Mouse (Mus musculus) spleen, embryonic (tissue): ENCODE results near the gene Rpl15.
"Not testable (repeated sequence)": the region's sequence is repeated elsewhere in the genome, so short reads cannot be mapped to it uniquely, and the experiment has no call there.

ENCODE experiments used
- CTCF ChIA-PET: fragments of 350-600 bp; sonication (Branson Sonifier 250); formaldehyde crosslinking; loops from one replicate; lab custom pipeline; 2022; lab: Charles Lee

Gene Rpl15

DNA sequence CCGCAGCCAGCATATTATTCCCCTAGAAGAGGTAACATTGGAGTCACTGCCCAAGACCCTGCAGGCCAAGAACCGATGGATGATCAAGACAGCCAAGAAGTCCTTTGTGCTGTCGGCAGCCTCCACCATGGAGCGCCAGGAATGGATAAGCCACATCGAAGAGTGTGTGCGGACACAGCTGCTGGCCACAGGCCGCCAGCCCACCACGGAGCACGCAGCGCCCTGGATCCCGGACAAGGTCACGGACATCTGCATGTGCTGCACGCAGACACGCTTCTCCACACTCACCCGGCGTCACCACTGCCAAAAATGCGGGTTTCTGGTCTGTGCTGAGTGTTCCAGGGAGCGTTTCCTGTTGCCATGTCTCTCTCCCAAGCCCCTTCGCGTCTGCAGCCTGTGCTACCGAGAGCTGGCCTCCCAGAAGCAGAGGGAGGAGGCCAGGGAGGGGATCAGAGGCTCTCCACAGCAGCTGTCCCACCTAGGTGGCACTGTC is 28.5 kb downstream of the Rpl15 start:
- CTCF ChIA-PET: no interaction called here

DNA sequence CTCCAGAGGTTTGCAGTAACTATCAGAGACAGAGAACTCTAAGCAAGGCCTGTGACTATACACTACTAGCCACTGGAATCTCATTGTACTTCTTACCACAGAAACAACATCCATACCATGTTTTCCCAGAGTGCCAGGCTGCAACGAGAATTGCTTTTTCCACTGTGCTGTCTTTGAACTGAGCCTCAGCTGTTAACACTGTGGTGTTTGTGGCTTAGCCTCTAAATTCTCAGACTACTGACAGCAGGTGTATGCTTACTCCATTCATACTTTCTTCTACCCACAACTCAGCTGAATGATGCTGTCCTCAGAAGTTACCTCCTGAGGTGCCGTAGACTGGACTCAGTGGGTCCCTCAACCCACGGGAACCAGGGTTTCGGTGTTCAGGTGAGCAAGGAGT is 29.4 kb downstream of the Rpl15 start:
- CTCF ChIA-PET: no interaction called here

DNA sequence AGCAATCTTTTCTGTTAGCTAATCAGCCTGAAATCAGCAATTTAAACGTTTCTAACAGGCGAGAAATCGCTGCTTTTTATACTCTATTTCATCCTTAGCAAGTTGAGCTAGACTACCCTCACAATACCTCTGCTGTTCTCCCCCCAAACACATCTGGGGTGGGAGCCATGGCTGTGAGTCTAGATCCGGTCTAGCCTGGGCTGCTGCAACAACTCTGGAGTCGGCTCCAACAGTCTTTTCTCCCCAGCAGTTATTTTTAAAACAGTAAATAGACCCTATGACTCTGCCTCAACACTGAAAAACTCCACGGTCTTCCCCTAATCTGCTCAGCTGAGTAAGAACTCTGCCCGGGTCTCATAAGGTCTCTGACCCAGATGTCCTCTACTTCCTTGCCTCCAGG is 31.1 kb downstream of the Rpl15 start:
- CTCF ChIA-PET: no interaction called here

DNA sequence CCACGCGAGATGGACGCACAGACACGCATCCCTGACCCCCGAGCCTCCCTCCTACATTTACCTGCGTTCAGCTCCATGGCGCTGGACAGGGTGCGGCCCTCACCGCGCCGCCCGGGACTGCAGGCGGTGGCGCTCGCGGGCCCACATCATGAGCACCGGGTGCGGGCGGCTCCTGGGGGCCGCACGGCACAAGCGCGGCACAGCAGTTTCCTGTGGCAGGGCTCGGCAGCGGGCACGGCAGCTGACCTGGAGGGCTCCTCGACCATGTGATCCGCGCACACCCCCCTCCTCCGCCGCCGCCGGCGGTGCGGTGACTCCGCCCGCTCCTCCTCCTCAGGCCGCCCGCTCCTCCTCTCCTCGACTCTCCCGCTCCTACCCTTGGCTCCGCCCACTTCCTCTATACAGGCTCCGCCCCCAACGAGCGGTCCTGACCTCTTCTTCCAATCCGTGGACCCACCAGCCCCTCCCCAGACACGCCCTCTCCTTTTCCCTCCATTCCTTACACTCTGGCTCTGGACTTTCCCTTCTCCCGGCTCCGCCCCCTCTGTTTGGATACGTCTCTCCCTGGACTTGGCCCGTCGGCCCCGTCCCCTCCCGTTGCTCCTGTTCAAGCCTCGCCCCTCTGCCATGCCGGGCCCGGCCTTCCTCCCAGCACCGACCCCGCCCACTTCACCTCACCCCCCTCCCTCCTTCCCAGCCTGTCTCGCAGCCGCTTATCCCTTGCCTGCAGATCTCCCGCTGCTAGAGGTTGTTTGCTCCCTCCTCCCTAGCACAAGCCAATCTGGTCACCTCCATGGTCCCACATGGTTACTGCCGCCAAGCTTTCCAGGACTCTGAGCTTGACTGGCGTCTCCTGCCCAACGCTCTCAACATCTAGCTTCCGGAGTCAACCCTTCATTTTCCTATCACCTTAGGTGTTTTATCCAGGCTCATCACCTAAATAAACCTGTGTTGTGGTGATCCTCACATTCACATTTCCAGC is 32.1 kb downstream of the Rpl15 start, which contains the start of gene Nr1d2:
Gene Nr1d2 (minus strand): TSS at position 378 of the 982 bp plus-strand sequence.
- CTCF ChIA-PET: no interaction called here

DNA sequence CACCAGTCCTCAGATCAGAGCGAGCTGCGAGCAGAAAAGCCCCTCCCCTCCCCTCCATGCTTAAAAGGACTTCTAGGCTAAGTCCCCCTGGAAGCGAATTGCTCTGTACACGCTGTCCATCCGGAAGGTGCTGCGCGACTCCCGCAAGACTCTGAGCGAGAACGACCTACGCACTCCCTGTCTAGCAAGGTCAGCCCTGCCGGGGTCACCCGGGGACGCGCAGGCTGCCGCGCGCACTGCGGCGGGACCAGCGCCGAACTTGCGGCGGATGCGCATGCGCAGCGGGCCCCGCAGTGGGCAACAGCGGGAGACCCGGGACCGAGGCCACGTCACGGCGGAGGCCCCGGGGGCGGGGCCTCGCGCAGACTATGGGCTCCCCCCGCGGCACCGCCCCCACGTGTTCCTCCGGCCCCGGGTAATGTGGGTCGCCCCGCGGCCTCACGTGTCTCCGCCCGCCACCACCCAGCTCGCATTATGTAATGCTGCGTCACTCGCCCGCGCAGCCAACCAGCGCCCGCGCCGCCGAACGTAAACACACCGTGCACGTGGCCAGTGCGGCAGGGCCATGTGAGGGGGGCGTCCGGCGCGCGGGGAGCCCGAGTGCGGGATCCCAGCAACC is 33.0 kb downstream of the Rpl15 start:
- CTCF ChIA-PET: no interaction called here

DNA sequence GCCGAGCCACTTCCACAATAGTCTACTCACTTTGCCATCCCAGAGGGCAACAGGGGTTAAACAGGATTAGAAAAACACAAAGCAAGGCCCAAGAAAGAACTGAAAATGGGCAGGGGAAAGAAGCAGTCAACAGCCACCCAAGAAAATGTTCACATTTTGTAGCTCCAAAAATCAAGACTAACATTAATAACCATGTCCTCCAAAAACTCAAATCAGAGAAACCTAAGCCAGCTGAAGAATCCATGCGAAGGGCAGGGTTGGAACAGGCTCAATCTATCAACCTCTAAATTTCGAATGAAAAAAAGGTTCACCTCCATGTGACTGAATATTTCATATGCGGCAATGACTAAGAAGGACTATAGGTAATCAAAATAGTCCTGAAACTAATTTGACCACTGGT is 33.8 kb downstream of the Rpl15 start:
- CTCF ChIA-PET: no interaction called here

DNA sequence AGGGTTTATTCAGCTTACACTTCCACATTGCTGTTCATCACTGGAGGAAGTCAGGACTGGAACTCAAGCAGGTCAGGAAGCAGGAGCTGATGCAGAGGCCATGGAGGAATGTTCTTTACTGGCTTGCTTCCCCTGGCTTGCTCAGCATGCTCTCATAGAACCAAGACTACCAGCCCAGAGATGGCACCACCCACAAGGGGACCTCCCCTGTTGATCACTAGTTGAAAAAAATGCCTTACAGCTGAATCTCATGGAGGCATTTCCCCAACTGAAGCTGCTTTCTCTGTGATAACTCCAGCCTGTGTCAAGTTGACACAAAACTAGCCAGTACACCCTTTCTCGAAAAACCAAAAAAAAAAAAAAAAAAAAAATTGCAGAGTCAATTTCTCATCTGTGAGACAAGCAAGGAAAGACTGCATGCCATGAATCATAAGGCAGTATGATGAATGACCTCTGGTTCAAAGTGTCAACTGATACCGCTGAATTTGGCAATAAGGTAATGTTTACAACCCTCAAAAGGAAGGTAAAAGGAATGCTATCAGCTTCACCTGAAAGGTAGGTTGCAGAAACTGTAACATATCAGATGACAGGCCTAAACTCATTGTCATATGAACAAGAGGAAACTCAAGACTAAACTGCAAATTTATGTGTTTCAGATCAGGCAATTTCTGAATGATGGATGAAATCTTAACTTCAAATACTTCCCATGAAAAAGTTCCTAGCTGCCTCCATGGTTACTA is 34.5 kb downstream of the Rpl15 start:
- CTCF ChIA-PET: interaction anchor here (0.6 kb wide), 1 partner anchor 383 kb away, joined by 5 read pairs; no protein-coding TSS in a partner anchor

DNA sequence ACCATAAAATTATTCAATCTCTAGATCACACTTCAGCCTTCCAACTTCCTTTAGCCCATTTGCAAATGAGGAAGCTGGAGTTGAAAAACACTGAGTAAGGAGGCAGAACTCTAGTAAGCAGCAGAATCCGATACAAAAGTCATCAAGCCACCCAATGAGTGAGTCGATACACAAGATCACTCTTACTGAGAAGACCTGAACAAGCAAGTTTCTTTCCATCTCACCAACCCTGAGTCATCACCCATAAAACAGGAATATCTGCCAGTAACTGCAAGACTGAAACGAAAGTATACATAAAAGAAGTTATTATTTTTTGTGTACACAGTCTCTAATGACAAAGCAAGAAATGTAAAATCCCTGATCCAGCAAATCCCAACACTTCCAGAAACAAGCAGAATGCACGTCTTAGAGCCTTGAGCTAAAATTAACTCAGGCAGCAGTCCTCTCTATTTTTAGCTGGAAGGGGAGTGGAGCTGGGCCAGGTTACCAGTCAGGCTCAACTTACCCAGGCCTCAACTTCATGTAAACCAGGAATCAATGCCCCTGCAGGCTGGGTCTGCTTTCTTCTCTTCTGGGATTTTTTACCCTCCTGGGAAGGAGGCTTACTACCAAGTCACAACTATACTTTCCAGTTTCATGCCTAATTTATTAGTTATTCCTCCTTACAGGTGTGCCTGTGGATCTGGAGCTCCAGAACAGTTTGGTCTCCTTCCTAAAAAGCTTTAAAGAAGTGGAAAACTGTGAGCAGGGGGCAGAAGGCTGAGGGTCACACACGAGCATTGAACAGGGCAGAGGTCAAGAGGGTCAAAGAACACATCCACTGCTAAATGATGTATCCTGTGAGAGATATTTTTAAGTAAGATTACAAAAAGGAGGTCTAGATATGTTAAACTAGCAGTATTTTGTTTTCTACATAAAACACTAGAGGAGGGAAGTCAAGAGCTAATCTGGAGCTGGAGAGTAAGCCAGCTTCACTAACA is 36.9 kb downstream of the Rpl15 start:
- CTCF ChIA-PET: interaction anchor here (0.9 kb wide), 1 partner anchor 36 kb away, joined by 3 read pairs; the partner anchor contains the start of gene Nkiras1

DNA sequence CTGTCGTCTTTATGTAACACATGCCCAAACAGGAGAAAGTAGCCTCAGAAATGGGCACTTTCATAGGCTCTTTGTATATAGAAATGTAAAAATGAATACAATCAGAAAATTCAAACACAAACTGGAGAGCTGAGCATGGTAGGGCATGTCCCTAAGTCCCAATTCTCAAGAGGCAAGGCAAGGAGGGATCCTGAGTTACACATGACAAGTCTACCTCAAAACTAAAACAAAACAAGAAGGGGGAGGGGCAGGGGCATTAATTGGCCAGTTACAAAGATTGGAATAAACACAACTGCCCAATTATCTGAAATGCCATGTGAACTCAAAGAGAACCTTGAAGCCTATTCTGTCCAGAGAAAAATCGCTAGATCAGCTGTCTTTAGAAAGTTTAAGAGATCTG is 38.1 kb downstream of the Rpl15 start:
- CTCF ChIA-PET: interaction anchor here (0.6 kb wide), 1 partner anchor 39 kb away, joined by 4 read pairs; no protein-coding TSS in a partner anchor

DNA sequence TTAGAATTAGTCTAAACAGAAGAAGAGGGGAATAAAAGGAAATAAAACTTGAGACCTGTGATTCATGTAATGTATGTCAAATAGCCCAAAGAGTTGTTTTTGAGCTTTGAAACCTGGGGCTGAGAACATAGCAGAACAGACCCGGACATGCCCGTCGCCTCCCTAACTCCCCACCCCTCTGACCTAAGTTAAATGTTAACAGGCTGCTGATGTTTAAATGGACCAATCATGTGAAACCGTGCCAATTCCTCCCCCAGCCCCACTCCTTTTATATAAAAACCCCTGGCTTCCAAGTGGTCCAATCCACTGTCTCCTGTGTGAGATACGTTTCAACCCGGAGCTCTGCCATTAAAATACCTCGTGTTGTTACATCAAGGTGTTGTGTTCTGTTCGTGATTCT is 39.3 kb downstream of the Rpl15 start:
- CTCF ChIA-PET: interaction anchor here (0.6 kb wide), 1 partner anchor 40 kb away, joined by 3 read pairs; no protein-coding TSS in a partner anchor

DNA sequence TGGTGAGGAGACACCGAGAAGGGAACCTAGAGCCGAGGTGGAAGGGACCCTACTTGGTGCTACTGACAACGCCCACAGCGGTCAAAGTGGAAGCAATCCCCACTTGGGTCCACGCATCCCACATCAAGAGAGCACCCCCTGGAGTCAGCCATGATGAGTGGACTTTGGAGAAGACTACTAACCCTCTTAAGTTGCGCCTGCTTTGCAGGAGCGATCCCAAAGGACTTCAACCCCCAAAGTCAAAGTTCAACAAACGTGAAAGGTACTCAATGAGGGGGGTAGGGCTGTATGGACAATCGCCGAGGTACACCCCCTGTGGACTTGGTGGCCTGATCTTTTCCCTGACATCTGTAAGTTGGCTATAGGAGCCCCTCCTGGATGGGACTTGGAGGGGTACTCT is 41.4 kb downstream of the Rpl15 start:
- CTCF ChIA-PET: not testable (repeated sequence)

DNA sequence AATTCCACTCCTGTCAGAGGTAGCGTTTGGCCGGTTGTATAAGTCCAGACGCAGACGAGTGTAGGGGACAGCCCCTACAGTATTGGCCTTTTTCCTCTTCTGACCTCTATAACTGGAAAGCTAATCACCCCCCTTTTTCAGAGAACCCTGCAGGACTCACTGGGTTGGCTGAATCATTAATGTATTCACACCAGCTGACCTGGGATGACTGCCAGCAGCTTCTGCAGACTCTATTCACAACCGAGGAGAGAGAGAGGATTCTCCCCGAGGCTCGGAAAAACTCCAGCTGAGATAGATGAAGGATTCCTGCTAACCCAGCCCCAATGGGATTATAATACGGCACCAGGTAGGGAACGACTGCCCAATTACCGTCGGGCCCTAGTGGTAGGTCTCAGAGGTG is 45.0 kb downstream of the Rpl15 start:
- CTCF ChIA-PET: not testable (repeated sequence)

DNA sequence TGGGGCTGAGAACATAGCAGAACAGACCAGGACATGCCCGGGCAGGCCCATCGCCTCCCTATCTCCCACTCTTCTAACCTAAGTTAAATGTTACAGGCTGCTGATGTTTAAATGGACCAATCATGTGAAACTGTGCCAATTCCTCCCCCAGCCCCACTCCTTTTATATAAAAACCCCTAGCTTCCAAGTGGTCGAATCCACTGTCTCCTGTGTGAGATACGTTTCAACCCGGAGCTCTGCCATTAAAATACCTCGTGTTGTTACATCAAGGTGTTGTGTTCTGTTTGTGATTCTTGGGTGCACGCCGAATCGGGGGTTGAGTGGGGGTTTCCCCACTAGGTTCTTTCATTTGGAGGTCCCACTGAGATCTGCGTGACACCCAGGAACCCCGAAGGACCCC is 45.8 kb downstream of the Rpl15 start:
- CTCF ChIA-PET: not testable (repeated sequence)

DNA sequence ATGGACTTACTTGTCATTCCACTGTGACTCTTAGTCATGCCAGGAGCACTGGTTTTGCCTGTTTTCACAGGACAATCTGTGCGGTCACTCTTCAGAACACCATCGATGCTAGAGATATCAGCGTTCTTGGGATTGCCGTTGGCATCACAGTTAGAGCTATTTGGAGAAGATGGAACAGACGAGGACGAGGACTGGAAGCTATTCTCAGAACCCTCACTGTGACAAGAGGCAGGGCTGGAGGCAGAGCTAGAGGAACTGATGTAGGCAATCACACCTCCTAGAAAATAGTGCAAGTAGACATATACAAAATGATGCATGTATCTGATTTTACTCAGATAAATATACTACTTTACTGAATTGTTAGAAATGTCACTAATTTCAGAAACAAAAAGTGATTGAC is 49.2 kb downstream of the Rpl15 start:
- CTCF ChIA-PET: no interaction called here
